Mouse (Mus musculus): Measurements from ENCODE around the gene Kcnj16. TPM values are rescaled to one million over a fixed set of nuclear protein-coding genes. Genes with fewer than 3 reads are reported as not detected.

The Kcnj16 gene
- polyA plus RNA-seq, 1 experiment from 2014 or later = 0.73 TPM

- Histone ChIP-seq H3K27me3 (no peaks in the 10 kb centered on the region), H3K9me3 (no peaks in the 10 kb centered on the region), H3K36me3 (no peaks in the 10 kb centered on the region), H3K4me1 (replicated peaks) (peaks cover 15% of the 10 kb centered on the region; the same call in 1 of the 2 replicates), H3K27ac (replicated peaks) (no peak overlapping the region), H3K4me2 (no peak overlapping the region), H3K4me3 (no peak overlapping the region), H3K9ac (no peak overlapping the region)
- ATAC-seq (ENCODE audit: low read depth) = no peak
Observed at GRCm38 (mm10) chr11:111059440-111059839, 91.6 kb downstream of the Kcnj16 start.

GRCm38 (mm10) chr11:111060216-111060615 lies 92.4 kb downstream of the Kcnj16 start:
- Histone ChIP-seq H3K27me3 (no peaks in the 10 kb centered on the region), H3K36me3 (no peaks in the 10 kb centered on the region), H3K27ac (replicated peaks) (no peak overlapping the region), H3K4me1 (replicated peaks) (peaks cover 23% of the 10 kb centered on the region; the same call in 1 of the 2 replicates), H3K4me2 (no peak overlapping the region), H3K9me3 (no peaks in the 10 kb centered on the region), H3K4me3 (no peak overlapping the region), H3K9ac (no peak overlapping the region)
- WGBS = 62% methylated on average over 5 of the region's 5 CpGs
- ATAC-seq (ENCODE audit: low read depth) = no peak

- Histone ChIP-seq H3K9me3 (no peaks in the 10 kb centered on the region), H3K36me3 (no peaks in the 10 kb centered on the region), H3K27ac (replicated peaks) (peak overlapping the region; percentile 73), H3K27me3 (peaks cover 13% of the 10 kb centered on the region), H3K4me1 (replicated peaks) (peaks cover 40% of the 10 kb centered on the region), H3K4me3 (peak overlapping the region; percentile 69), H3K4me2 (peak overlapping the region; percentile 97), H3K9ac (peak overlapping the region; percentile 72)
- ATAC-seq (ENCODE audit: low read depth) = peak; percentile 40; the same call in 1 of the 2 replicates
- under 1% methylated on average over 25 of the region's 25 CpGs for WGBS
Observed at GRCm38 (mm10) chr11:111064751-111065527, 97.1 kb downstream of the Kcnj16 start.

GRCm38 (mm10) chr11:111065635-111066298 lies 97.9 kb downstream of the Kcnj16 start, which contains the start of gene Kcnj2:
Kcnj2 (plus strand) TSS chr11:111066164.
- Histone ChIP-seq H3K27ac (replicated peaks) (peak within 1 kb of the TSS; percentile 73), H3K9me3 (no peaks in the 10 kb centered on the region), H3K36me3 (no peaks in the 10 kb centered on the region), H3K27me3 (peaks cover 13% of the 10 kb centered on the region), H3K9ac (peak within 1 kb of the TSS; percentile 72), H3K4me2 (peak within 1 kb of the TSS; percentile 97), H3K4me3 (peak within 1 kb of the TSS; percentile 69), H3K4me1 (replicated peaks) (peaks cover 34% of the 10 kb centered on the region)
- WGBS = 0% methylated on average over 27 of the region's 28 CpGs
- peak; percentile 98 for ATAC-seq (ENCODE audit: low read depth)

- Histone ChIP-seq H3K4me1 (replicated peaks) (peaks cover 34% of the 10 kb centered on the region), H3K4me2 (peak overlapping the region; percentile 97), H3K36me3 (no peaks in the 10 kb centered on the region), H3K4me3 (peak overlapping the region; percentile 69), H3K9me3 (no peaks in the 10 kb centered on the region), H3K9ac (peak overlapping the region; percentile 72), H3K27me3 (peaks cover 13% of the 10 kb centered on the region), H3K27ac (replicated peaks) (no peak overlapping the region; the same call in 1 of the 2 replicates)
- WGBS = under 1% methylated on average over 9 of the region's 9 CpGs
- peak; percentile 51 for ATAC-seq (ENCODE audit: low read depth)
Observed at GRCm38 (mm10) chr11:111066299-111066691, 98.5 kb downstream of the Kcnj16 start.

GRCm38 (mm10) chr11:111067787-111068186 lies 100.0 kb downstream of the Kcnj16 start:
- peaks cover 13% of the 10 kb centered on the region for H3K27me3 ChIP-seq
- H3K4me1 ChIP-seq (replicated peaks) = peaks cover 34% of the 10 kb centered on the region
- WGBS = 69% methylated on average over 3 of the region's 3 CpGs
- peak overlapping the region; percentile 69; the same call in 1 of the 2 replicates for H3K4me3 ChIP-seq
- H3K9ac ChIP-seq = no peak overlapping the region; the same call in 1 of the 2 replicates
- no peaks in the 10 kb centered on the region for H3K36me3 ChIP-seq
- H3K27ac ChIP-seq (replicated peaks) = no peak overlapping the region
- H3K9me3 ChIP-seq = no peaks in the 10 kb centered on the region
- ATAC-seq (ENCODE audit: low read depth) = no peak
- peak overlapping the region; percentile 97 for H3K4me2 ChIP-seq

GRCm38 (mm10) chr11:111070460-111070859 lies 102.6 kb downstream of the Kcnj16 start:
- no peak overlapping the region for H3K9ac ChIP-seq
- H3K27ac ChIP-seq (replicated peaks) = no peak overlapping the region
- no peak for ATAC-seq (ENCODE audit: low read depth)
- H3K4me1 ChIP-seq (replicated peaks) = peaks cover 20% of the 10 kb centered on the region
- H3K9me3 ChIP-seq = no peaks in the 10 kb centered on the region
- no peaks in the 10 kb centered on the region for H3K36me3 ChIP-seq
- H3K27me3 ChIP-seq = peaks cover 13% of the 10 kb centered on the region
- no peak overlapping the region for H3K4me3 ChIP-seq
- H3K4me2 ChIP-seq = no peak overlapping the region

- no peak overlapping the region for H3K4me3 ChIP-seq
- H3K4me2 ChIP-seq = no peak overlapping the region
- ATAC-seq (ENCODE audit: low read depth) = no peak
- H3K36me3 ChIP-seq = no peaks in the 10 kb centered on the region
- H3K27ac ChIP-seq (replicated peaks) = no peak overlapping the region
- H3K4me1 ChIP-seq (replicated peaks) = no peaks in the 10 kb centered on the region
- no peak overlapping the region for H3K9ac ChIP-seq
- H3K27me3 ChIP-seq = peaks cover 2% of the 10 kb centered on the region; the same call in 1 of the 2 replicates
- H3K9me3 ChIP-seq = no peaks in the 10 kb centered on the region
Observed at GRCm38 (mm10) chr11:111074131-111074530, 106.3 kb downstream of the Kcnj16 start.

Other genes with a start within 250 kb of the Kcnj16 start
- 1.1 and 1.2 TPM in 2 replicates for gene Kcnj2, start 98.1 kb downstream of the Kcnj16 start, polyA plus RNA-seq (2015; fragmentation: Nextera tagmentation; extraction: Ambion mirVana)